Mouse (Mus musculus) liver, embryonic 11.5 days (tissue): ENCODE measurements around the gene Lurap1. TPM values are rescaled to one million over a fixed set of nuclear protein-coding genes. Genes with fewer than 3 reads are reported as not detected.

Source experiments
- ATAC-seq: fragments of 200-750 bp; cut with Nextera tagmentation; replicated peaks from 2 replicates; pipeline ENCODE4 v1.8.0; 2017; ENCODE audit warnings: moderate number of reproducible peaks, mild to moderate bottlenecking, moderate TSS enrichment, moderate library complexity; ENCODE audit not compliant: low FRiP score
- DNase-seq: peaks from one replicate; pipeline ENCODE4 v3.0.0-alpha.2; 2017; ENCODE audit warnings: low spot score
- H3K27ac ChIP-seq: fragments of 300-500 bp; sonication (generic); 2 replicates; pipeline ENCODE4 v1.5.1; 2014; ENCODE audit warnings: mild to moderate bottlenecking, low read depth, low read length, control low read depth
- H3K27me3 ChIP-seq: fragments of 300-500 bp; sonication (generic); replicated peaks from 2 replicates; pipeline ENCODE4 v1.6.1; 2014; ENCODE audit warnings: low read length, mixed read lengths; ENCODE audit not compliant: control insufficient read depth, insufficient read depth
- H3K36me3 ChIP-seq: fragments of 300-500 bp; sonication (generic); 2 replicates; pipeline ENCODE4 v1.6.1; 2014; ENCODE audit warnings: mild to moderate bottlenecking, low read length, moderate library complexity, mixed read lengths; ENCODE audit not compliant: control insufficient read depth, insufficient read depth
- H3K4me1 ChIP-seq: fragments of 300-500 bp; sonication (generic); replicated peaks from 2 replicates; pipeline ENCODE4 v1.6.1; 2014; ENCODE audit warnings: low read length, mixed read lengths; ENCODE audit not compliant: control insufficient read depth, insufficient read depth
- H3K4me2 ChIP-seq: fragments of 300-500 bp; sonication (generic); 2 replicates; pipeline ENCODE4 v1.6.1; 2014; ENCODE audit warnings: mild to moderate bottlenecking, control low read depth, moderate library complexity
- H3K4me3 ChIP-seq: fragments of 300-500 bp; sonication (generic); 2 replicates; pipeline ENCODE4 v1.5.1; 2014; ENCODE audit warnings: low read depth, low read length, control low read depth
- H3K9ac ChIP-seq: fragments of 300-500 bp; sonication (generic); 2 replicates; pipeline ENCODE4 v1.6.1; 2014; ENCODE audit warnings: low read depth, low read length, control low read depth
- H3K9me3 ChIP-seq: fragments of 300-500 bp; sonication (generic); 2 replicates; pipeline ENCODE4 v1.6.1; 2016; ENCODE audit warnings: low read length, inconsistent platforms, mixed read lengths; ENCODE audit not compliant: control insufficient read depth
- WGBS: fragments of 180-500 bp; shearing (Covaris S2); extraction: QIAGEN DNeasy Blood & Tissue Kit; methylation state at CpG from one replicate; pipeline ENCODE4 v1.1.7; 2014; 5-methylcytosine and 5-hydroxymethylcytosine counted together
- polyA plus RNA-seq: library from polyadenylated mRNA; unstranded; fragments of >200 nt; fragmentation: Nextera tagmentation; extraction: Ambion mirVana; gene quantifications from 2 replicates; pipeline ENCODE4 v1.2.1, GENCODE M21; 2014

Lurap1 gene
- polyA plus RNA-seq, 1 experiment from 2014 or later: 1.1 TPM

DNA sequence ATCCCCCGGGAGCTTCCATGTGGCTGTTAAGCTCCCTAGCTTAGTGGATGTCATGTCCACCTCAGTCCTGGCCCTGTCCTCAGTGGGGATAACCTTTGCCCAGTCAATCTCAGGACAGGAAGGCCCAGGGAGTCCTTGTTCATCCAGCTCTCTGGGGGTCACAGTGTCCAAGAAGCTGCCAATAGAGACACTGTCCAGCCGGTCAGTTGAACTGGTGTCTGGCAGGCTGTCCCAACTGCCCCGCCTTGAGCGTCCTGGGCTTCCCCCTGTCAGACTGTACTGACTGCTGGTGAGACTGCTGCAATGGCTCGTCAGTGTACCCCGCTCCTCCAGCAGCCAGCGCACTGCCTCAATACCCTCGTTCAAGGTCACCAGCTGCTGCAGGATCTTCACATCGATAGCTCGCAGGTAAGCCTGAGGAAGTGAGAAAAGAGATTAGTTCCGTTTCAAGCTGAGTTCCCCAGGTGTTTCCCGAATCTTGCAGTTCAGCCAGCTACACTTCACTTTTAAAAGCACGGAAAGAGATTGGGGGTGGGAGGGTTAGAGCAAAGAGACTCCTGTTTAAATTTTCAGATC, 13.6 kb downstream of the Lurap1 start:
- H3K36me3 ChIP-seq: no peaks in the 10 kb centered on the region
- H3K9ac ChIP-seq: no peak overlapping the region
- no peak overlapping the region for H3K4me2 ChIP-seq
- ATAC-seq (no peak), DNase-seq (no peak)
- H3K4me1 ChIP-seq: no peaks in the 10 kb centered on the region
- no peak overlapping the region for H3K27ac ChIP-seq
- H3K4me3 ChIP-seq: no peak overlapping the region
- WGBS: 41% methylated on average over 13 of the region's 13 CpGs
- H3K27me3 ChIP-seq: peaks cover 7% of the 10 kb centered on the region; the same call in 1 of the 2 replicates
- H3K9me3 ChIP-seq: no peaks in the 10 kb centered on the region

- H3K27me3 ChIP-seq: no peaks in the 10 kb centered on the region
- H3K4me3 ChIP-seq: no peak overlapping the region
- WGBS: 42% methylated on average over 2 of the region's 2 CpGs
- H3K9ac ChIP-seq: no peak overlapping the region
- ATAC-seq: no peak
- no peak overlapping the region for H3K4me2 ChIP-seq
- H3K27ac ChIP-seq: no peak overlapping the region
- no peaks in the 10 kb centered on the region for H3K4me1 ChIP-seq
- DNase-seq: no peak
- no peaks in the 10 kb centered on the region for H3K36me3 ChIP-seq
- H3K9me3 ChIP-seq: no peaks in the 10 kb centered on the region
Observed at GRCm38 (mm10) chr4:116134990-116135389, 16.1 kb downstream of the Lurap1 start.

DNA sequence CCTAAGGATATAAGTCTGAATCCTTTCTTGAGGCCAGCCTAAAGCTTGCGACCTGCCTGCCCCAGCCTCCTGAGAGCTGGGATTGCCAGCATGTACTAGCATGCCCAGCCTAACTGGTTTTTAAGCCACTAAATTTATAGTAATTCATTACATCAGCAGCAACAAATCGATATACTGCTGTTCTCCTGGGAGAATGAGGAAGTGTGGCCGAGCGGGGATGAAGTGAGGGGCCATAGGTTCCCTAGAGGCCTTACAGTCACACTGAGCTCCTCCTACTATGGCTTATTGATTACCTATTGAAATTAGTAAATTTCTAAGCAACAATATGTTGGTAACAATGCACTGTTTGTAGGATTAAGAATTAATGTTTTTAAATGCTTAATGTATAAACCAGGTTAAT, 18.0 kb downstream of the Lurap1 start:
- 66% methylated on average over 4 of the region's 4 CpGs for WGBS
- Histone ChIP-seq H3K27ac (no peak overlapping the region), H3K4me2 (no peak overlapping the region), H3K4me3 (no peak overlapping the region), H3K4me1 (no peaks in the 10 kb centered on the region), H3K36me3 (no peaks in the 10 kb centered on the region), H3K9ac (no peak overlapping the region), H3K27me3 (no peaks in the 10 kb centered on the region), H3K9me3 (no peaks in the 10 kb centered on the region)
- no peak for ATAC-seq
- no peak for DNase-seq

DNA sequence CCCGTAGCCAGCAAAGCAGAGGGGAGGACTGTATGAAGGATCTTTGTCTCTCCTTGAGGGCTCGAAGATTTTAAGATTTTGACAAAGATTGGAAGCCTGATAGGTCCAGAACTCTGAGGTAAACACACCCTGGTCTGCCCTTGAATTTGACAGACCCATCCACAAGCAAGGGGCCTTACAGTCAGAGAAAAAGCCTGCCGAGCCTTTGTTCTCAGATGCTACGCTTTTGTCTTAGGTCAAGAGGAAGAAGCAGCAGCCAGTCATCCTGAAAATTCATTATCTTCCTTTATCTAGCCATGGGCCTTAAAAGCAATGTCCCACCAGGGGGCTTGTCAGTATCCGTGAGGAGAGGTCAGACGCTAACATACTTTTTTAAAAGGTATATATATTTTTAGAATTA, 23.2 kb downstream of the Lurap1 start:
- 86% methylated on average over 6 of the region's 6 CpGs for WGBS
- no peak overlapping the region for H3K9ac ChIP-seq
- no peaks in the 10 kb centered on the region for H3K27me3 ChIP-seq
- DNase-seq (no peak), ATAC-seq (no peak)
- peaks cover 15% of the 10 kb centered on the region for H3K4me1 ChIP-seq
- no peak overlapping the region for H3K4me3 ChIP-seq
- no peaks in the 10 kb centered on the region for H3K36me3 ChIP-seq
- no peak overlapping the region for H3K4me2 ChIP-seq
- H3K27ac ChIP-seq: no peak overlapping the region
- no peaks in the 10 kb centered on the region for H3K9me3 ChIP-seq

- no peaks in the 10 kb centered on the region for H3K27me3 ChIP-seq
- no peak overlapping the region for H3K27ac ChIP-seq
- DNase-seq: no peak
- ATAC-seq: peak; percentile 62
- no peak overlapping the region for H3K4me3 ChIP-seq
- no peaks in the 10 kb centered on the region for H3K9me3 ChIP-seq
- H3K4me2 ChIP-seq: 0 out of 2 replicates have a peak overlapping the region, but pooled peaks have one; percentile 5
- 64% methylated on average over 4 of the region's 4 CpGs for WGBS
- H3K36me3 ChIP-seq: no peaks in the 10 kb centered on the region; the same call in 1 of the 2 replicates
- peaks cover 18% of the 10 kb centered on the region for H3K4me1 ChIP-seq
- no peak overlapping the region for H3K9ac ChIP-seq
Observed at GRCm38 (mm10) chr4:116125803-116126386, 25.2 kb downstream of the Lurap1 start.

DNA sequence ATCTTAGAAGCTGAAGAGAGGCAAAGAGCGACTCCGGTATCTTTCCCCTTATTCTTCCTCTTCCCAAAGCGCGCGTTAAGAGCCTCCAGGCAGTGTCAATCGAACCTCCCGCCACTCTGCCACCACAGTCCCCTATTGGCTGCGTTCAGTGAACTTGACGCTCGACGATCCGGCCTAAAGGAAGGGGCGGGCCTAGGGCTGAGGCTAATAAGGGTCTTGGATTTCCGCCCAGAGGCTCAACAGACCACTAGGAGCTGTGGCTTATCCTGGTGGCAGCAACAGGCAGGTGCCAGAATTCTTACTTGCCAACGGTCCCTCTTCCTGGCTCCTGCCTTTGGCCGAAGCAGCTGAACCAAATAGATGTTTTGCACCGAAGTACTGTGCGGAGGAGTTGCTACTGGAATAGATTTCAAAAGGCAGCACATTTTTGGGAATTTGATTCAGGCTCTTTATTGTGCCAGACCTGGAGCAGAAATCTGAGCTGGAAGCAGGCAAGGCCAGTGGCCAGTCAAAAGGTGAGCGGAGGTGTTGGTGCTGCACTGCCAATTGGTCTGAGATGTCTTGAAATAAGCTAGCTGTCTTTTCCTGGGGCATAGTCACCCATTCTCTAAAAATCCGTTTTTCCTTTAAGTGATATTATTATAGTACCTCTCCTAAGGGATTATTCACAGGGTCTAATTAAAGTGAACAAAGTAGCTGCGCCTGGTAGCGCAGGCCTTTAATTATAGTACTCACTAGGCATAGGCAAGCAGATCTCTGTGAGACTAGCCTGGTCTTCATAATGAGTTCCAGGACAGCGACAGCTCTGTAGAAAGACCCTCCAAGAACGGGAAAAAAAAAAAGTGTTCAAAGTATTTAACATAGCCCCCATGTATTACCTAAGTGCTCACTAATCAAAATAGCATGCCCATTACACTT, 27.3 kb downstream of the Lurap1 start, which contains the start of the genes Rad54l and Pomgnt1:
Rad54l (minus strand) TSS at position 89 of the 918 bp plus-strand sequence.
Pomgnt1 (plus strand) TSS at position 239 of the 918 bp plus-strand sequence.
- ATAC-seq: peak; percentile 96
- WGBS: 6% methylated on average over 24 of the region's 24 CpGs

DNA sequence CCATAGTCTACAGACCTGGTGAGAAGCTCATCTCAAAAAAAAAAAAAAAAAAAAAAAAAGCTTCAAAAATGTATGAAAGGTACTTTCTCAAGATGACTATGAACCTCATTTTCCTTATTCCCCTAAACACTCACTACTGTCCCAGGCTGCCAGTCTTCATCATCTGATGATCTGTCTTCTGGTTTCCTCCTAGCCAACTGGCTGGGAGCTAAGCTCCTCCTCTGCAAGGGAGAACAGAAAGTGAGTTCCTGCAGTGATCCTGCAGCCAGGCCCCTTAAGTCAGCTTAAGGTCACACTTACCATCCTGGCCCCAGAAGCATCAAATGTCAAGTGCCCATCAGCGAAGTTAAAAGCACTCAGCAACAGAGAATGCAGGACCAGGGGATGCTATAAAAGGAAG, 28.4 kb downstream of the Lurap1 start:
- H3K4me3 ChIP-seq: peak overlapping the region; percentile 67
- H3K4me1 ChIP-seq: peaks cover 18% of the 10 kb centered on the region
- H3K9me3 ChIP-seq: no peaks in the 10 kb centered on the region
- H3K4me2 ChIP-seq: peak overlapping the region; percentile 83
- H3K36me3 ChIP-seq: no peaks in the 10 kb centered on the region; the same call in 1 of the 2 replicates
- ATAC-seq (no peak), DNase-seq (no peak)
- peak overlapping the region; percentile 71 for H3K9ac ChIP-seq
- WGBS: 0% methylated on average over 1 of the region's 1 CpGs
- H3K27me3 ChIP-seq: no peaks in the 10 kb centered on the region
- peak overlapping the region; percentile 30; the same call in 1 of the 2 replicates for H3K27ac ChIP-seq

More for the DNA sequence above, 27.3 kb downstream of the Lurap1 start, which contains the start of the genes Rad54l and Pomgnt1:
- Histone ChIP-seq H3K36me3 (no peaks in the 10 kb centered on the region; the same call in 1 of the 2 replicates), H3K4me3 (peak within 1 kb of the TSS; percentile 67), H3K9ac (peak within 1 kb of the TSS; percentile 89), H3K4me1 (peaks cover 18% of the 10 kb centered on the region), H3K9me3 (no peaks in the 10 kb centered on the region), H3K27ac (peak within 1 kb of the TSS; percentile 55), H3K27me3 (no peaks in the 10 kb centered on the region), H3K4me2 (peak within 1 kb of the TSS; percentile 83)
- DNase-seq: peak; percentile 88

- DNase-seq: no peak
- no peak overlapping the region for H3K4me3 ChIP-seq
- no peak overlapping the region for H3K9ac ChIP-seq
- no peak for ATAC-seq
- H3K9me3 ChIP-seq: no peaks in the 10 kb centered on the region
- H3K4me1 ChIP-seq: no peaks in the 10 kb centered on the region
- no peak overlapping the region for H3K27ac ChIP-seq
- no peaks in the 10 kb centered on the region for H3K27me3 ChIP-seq
- H3K4me2 ChIP-seq: no peak overlapping the region
- peaks cover 21% of the 10 kb centered on the region for H3K36me3 ChIP-seq
- 79% methylated on average over 2 of the region's 2 CpGs for WGBS
Observed at GRCm38 (mm10) chr4:116111486-116111885, 39.7 kb downstream of the Lurap1 start.
